ENCODE assay signal across 8 mouse cellular contexts in genomic region chr3:131564430-131565256, GRCm38 (mm10). TPM values are rescaled to one million over a fixed set of nuclear protein-coding genes. Genes with fewer than 3 reads are reported as not detected.
DNase-seq lines count a peak whose midpoint lies in the region; ATAC-seq and TF ChIP-seq lines count a peak whose summit lies in the region.

Gene Papss1 (plus strand): TSS chr3:131564768.

- ATAC-seq in cerebellum, adult (ENCODE audit: insufficient number of reproducible peaks, low FRiP score, low TSS enrichment): peak; percentile 95
- peak; percentile 99 for ATAC-seq in forebrain, embryonic 13.5 days
- peak; percentile 99 for ATAC-seq in liver, postnatal 0 days
- peak; percentile 98 for ATAC-seq in neural tube, embryonic 14.5 days (ENCODE audit: low read depth)

- H3K4me3 ChIP-seq in ES-Bruce4 (ENCODE audit: low read depth, low read length): peak within 1 kb of the TSS; percentile 69
- peak within 1 kb of the TSS; percentile 84 for H3K4me3 ChIP-seq in forebrain, embryonic 13.5 days
- H3K4me3 ChIP-seq in liver, postnatal 0 days (ENCODE audit: low read depth, low read length): peak within 1 kb of the TSS; percentile 75
- peak within 1 kb of the TSS; percentile 87 for H3K4me3 ChIP-seq in neural tube, embryonic 14.5 days (ENCODE audit: low read depth, low read length)

- intact Hi-C loops in heart, postnatal 10 days (cut with DNase I): no loop called here

- H3K9me3 ChIP-seq in ES-Bruce4 (replicated peaks; ENCODE audit: control insufficient read depth, insufficient read depth, low read length, poor library complexity, severe bottlenecking): no peaks in the 10 kb centered on the region
- no peaks in the 10 kb centered on the region for H3K9me3 ChIP-seq in forebrain, embryonic 13.5 days (replicated peaks)
- H3K9me3 ChIP-seq in liver, postnatal 0 days (ENCODE audit: low read length): no peaks in the 10 kb centered on the region
- H3K9me3 ChIP-seq in neural tube, embryonic 14.5 days (ENCODE audit: control insufficient read depth, low read length): no peaks in the 10 kb centered on the region

- no peaks in the 10 kb centered on the region for H3K27me3 ChIP-seq in ES-Bruce4 (ENCODE audit: control insufficient read depth, insufficient read depth, low read length, poor library complexity, severe bottlenecking)
- no peaks in the 10 kb centered on the region for H3K27me3 ChIP-seq in forebrain, embryonic 13.5 days
- no peaks in the 10 kb centered on the region for H3K27me3 ChIP-seq in liver, postnatal 0 days (ENCODE audit: insufficient read depth, low read length)
- H3K27me3 ChIP-seq in neural tube, embryonic 14.5 days (ENCODE audit: control insufficient read depth, insufficient read depth, low read length): no peaks in the 10 kb centered on the region

- WGBS in forebrain, embryonic 13.5 days: under 1% methylated on average over 68 of the region's 73 CpGs
- under 1% methylated on average over 73 of the region's 73 CpGs for WGBS in large intestine, adult 2 months
- under 1% methylated on average over 73 of the region's 73 CpGs for WGBS in liver, postnatal 0 days (ENCODE audit: insufficient replicate concordance)
- under 1% methylated on average over 68 of the region's 73 CpGs for WGBS in neural tube, embryonic 14.5 days

- no peak for TF ChIP-seq CTCF in ES-Bruce4 (IDR thresholded peaks at IDR 0.05; ENCODE audit: low read depth, low read length)
- peak; percentile 28; the same call in 1 of the 2 replicates for TF ChIP-seq CTCF in liver, postnatal 0 days (IDR thresholded peaks at IDR 0.05; ENCODE audit: low read depth)

- H3K36me3 ChIP-seq in ES-Bruce4 (ENCODE audit: control insufficient read depth, insufficient read depth, low read length, poor library complexity, severe bottlenecking): no peaks in the 10 kb centered on the region
- H3K36me3 ChIP-seq in forebrain, embryonic 13.5 days (ENCODE audit: poor library complexity, severe bottlenecking): peaks cover 8% of the 10 kb centered on the region; the same call in 1 of the 2 replicates
- H3K36me3 ChIP-seq in liver, postnatal 0 days (replicated peaks; ENCODE audit: insufficient read depth, low read length): no peaks in the 10 kb centered on the region
- no peaks in the 10 kb centered on the region for H3K36me3 ChIP-seq in neural tube, embryonic 14.5 days (ENCODE audit: control insufficient read depth, insufficient read depth, low read length)

- no peak for TF ChIP-seq EP300 in ES-Bruce4 (IDR thresholded peaks at IDR 0.05; ENCODE audit: insufficient read depth, low read depth, low read length)
- no peak for TF ChIP-seq EP300 in liver, postnatal 0 days (IDR thresholded peaks at IDR 0.05; ENCODE audit: low read depth)

- H3K4me1 ChIP-seq in ES-Bruce4 (ENCODE audit: control insufficient read depth, insufficient read depth, low read length): no peaks in the 10 kb centered on the region
- H3K4me1 ChIP-seq in forebrain, embryonic 13.5 days: peaks cover 21% of the 10 kb centered on the region
- peaks cover 12% of the 10 kb centered on the region for H3K4me1 ChIP-seq in liver, postnatal 0 days (ENCODE audit: insufficient read depth)
- H3K4me1 ChIP-seq in neural tube, embryonic 14.5 days (ENCODE audit: control insufficient read depth, insufficient read depth, low read length): peaks cover 13% of the 10 kb centered on the region

- peak; percentile 93 for TF ChIP-seq POLR2A in ES-Bruce4 (IDR thresholded peaks at IDR 0.05; ENCODE audit: insufficient read depth, low read length)

- no peak within 1 kb of the TSS for H3K27ac ChIP-seq in ES-Bruce4 (ENCODE audit: insufficient read depth, low read length)
- peak within 1 kb of the TSS; percentile 90 for H3K27ac ChIP-seq in forebrain, embryonic 13.5 days
- H3K27ac ChIP-seq in liver, postnatal 0 days (ENCODE audit: low read depth): peak within 1 kb of the TSS; percentile 75
- H3K27ac ChIP-seq in neural tube, embryonic 14.5 days (ENCODE audit: low read depth, low read length): peak within 1 kb of the TSS; percentile 95

- peak within 1 kb of the TSS; percentile 72 for H3K4me2 ChIP-seq in forebrain, embryonic 13.5 days
- peak within 1 kb of the TSS; percentile 87 for H3K4me2 ChIP-seq in liver, postnatal 0 days (ENCODE audit: low read depth, low read length)
- H3K4me2 ChIP-seq in neural tube, embryonic 14.5 days (ENCODE audit: low read depth, low read length): peak within 1 kb of the TSS; percentile 71

- peak; percentile 100 for DNase-seq in heart, postnatal 10 days
- DNase-seq in large intestine, adult 2 months (ENCODE audit: low read depth, low spot score): peak; percentile 100
- peak; percentile 99 for DNase-seq in liver, postnatal 0 days
- DNase-seq in testis, postnatal 10 days (ENCODE audit: low spot score): peak; percentile 100

- peak within 1 kb of the TSS; percentile 38 for H3K9ac ChIP-seq in ES-Bruce4 (ENCODE audit: low read depth, poor library complexity, severe bottlenecking)
- peak within 1 kb of the TSS; percentile 92 for H3K9ac ChIP-seq in forebrain, embryonic 13.5 days
- peak within 1 kb of the TSS; percentile 78 for H3K9ac ChIP-seq in liver, postnatal 0 days (replicated peaks)
- peak within 1 kb of the TSS; percentile 90 for H3K9ac ChIP-seq in neural tube, embryonic 14.5 days (replicated peaks; ENCODE audit: low read depth, low read length)

RNA-seq across cellular contexts. Expression of gene Papss1, which starts in this region (rescaled TPM):
- 15.7 and 19.8 TPM in 2 replicates for polyA plus RNA-seq in ES-Bruce4 (2011; ENCODE audit: insufficient read depth, insufficient read length, low read depth, missing spikeins)
- 103 and 106 TPM in 2 replicates for polyA plus RNA-seq in forebrain, embryonic 13.5 days (2015; fragmentation: Nextera tagmentation; extraction: Ambion mirVana)
- 10 to 100 TPM; 26.3 to 27.0 TPM for total RNA-seq in heart, postnatal 10 days (2021)
- 54.6 and 76.4 TPM in 2 replicates for polyA plus RNA-seq in large intestine, adult 2 months (2012; rRNA removed)
- 5.6 and 6.0 TPM in 2 replicates for polyA plus RNA-seq in liver, postnatal 0 days (2015; fragmentation: Nextera tagmentation; extraction: Ambion mirVana)
- polyA plus RNA-seq in neural tube, embryonic 14.5 days (2014; fragmentation: Nextera tagmentation; extraction: Ambion mirVana): 134 TPM in 2 replicates

Comparison
In these comparisons a context has a peak if more than half of its experiments do, and no peak if none do; other contexts are left out.
1. H3K9ac ChIP-seq: peak in every context shown above with its lines; median percentile 92 in forebrain, embryonic 13.5 days; 90 in neural tube, embryonic 14.5 days; 78 in liver, postnatal 0 days; 38 in ES-Bruce4.